Mouse (Mus musculus) layer of hippocampus, postnatal 10 days (tissue): Measurements from ENCODE around the gene Sox12. TPM values are rescaled to one million over a fixed set of nuclear protein-coding genes. Genes with fewer than 3 reads are reported as not detected.
"Not testable (repeated sequence)": the region's sequence is repeated elsewhere in the genome, so short reads cannot be mapped to it uniquely, and the experiment has no call there.

Experiments used
- DNase-seq, 2 experiments: peaks; one replicate each; pipeline ENCODE4 v3.0.0; 2021; ENCODE audit warnings: low spot score in 2 of 2
- long read RNA-seq: library from polyadenylated mRNA; stranded (forward); transcript quantifications from one replicate; pipeline ENCODE4 v2.0.0, GENCODE M21; 2023
- total RNA-seq, 2 experiments: library from RNA; stranded (reverse); gene quantifications; 2 replicates each; pipeline ENCODE4 v1.2.3; 2021

Gene Sox12
- total RNA-seq: 10 to 100 TPM; 37.5 to 38.1 TPM
- long read RNA-seq, full-length matches to known transcripts: 37 of 37 reads
- long read RNA-seq, partial matches to known transcripts: 0 of 37 reads
- long read RNA-seq, other reads (novel, unspliced or antisense): 0 of 37 reads

DNA sequence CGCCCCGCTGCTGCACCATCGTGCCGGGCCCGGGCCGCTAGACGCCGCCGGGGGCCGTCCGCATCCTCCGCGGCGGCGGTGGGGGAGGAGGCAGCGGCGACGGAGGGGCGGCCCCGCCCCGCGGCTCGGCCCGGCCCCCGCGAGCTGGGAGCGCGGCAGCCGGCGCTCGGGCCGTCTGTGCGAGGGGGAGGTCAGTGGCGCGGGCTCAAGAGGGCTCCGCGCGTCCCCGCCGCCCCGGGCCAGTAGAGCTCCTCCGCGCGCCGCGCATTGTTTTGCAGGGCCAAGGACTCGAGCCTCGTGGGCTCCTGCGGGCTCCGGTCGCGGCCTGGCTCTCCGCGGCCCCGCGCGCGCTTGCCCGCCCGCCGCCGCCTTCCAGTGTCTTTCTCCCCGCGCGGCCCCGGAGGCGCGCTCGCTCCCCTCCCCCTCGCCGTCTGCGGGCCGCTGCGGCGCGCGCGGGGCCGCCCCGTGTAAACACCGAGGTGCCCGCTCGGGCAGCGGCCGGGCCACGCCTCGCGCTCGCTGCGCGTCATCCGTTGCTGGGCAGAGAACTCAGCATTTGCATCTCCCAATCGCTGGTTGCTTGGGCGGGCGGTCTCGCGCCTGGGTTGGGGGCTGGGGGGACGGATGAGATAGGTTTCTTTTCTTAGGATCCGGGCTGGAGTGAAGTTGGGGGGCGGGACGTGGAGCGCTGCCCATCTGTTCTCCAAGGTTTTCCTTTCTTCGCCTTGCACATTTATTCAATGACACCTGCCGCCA, at the start of gene Sox12:
Sox12 (minus strand) TSS at position 384 of the 756 bp plus-strand sequence.
- peak; percentile 99 for DNase-seq

DNA sequence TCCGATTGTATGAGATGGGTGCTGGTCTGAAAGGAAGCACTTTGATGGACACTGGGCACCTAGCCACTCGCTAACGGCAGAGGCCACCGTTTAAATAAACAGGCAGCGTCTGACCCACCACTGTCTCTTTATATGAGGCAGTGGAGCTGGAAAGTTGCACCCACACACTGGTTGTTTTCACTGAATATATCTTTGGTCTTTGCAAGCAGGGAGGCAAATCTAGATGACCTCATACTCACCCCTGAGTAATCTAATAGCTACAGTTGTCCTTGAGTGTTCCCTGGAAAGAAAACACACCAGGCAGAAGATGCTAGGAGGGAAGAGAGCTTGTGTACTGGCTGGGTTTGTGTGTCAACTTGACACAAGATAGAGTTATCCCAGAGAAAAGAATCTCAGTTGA, 49.6 kb upstream of the Sox12 start:
- no peak for DNase-seq

DNA sequence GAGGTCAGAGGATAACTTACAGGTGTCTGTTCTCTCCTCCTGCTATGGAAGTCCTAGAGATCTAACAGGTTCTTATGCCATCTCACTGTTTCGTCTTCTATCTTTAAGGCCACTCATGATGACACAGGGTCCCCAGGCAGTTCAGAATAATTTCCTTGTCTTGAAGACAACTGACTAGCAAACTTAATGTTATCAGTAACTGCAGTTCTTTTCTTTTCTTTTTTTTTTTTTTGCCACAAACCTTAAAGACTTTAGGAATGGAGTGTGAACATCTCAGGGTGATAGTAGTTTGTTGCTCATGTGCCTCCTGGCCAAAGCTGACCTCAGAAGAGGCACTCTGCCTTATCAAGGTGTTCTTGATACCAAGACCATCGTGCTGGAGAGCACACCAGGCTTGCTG, 48.8 kb upstream of the Sox12 start:
- DNase-seq: no peak

DNA sequence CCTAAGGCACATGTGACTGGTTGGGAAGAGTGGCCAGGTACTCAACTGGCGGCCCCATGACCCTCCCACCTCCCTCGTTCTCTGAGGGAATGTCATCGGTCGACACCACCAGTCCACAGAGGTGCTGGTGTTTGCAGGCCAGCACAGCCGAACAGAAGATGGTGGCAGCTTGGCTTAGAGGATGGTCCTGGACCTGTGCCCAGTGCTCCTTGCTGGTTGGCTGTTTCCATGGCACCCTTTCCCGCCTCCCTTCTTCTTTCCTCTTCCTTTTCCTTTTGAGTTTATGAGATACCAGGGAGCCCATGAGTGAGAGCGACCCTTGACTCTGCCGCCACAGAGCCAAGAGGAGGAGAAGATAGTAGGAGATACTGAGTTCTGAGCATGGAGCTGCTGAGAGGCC, 45.4 kb upstream of the Sox12 start:
- peak; percentile 45 to 60 for DNase-seq

DNA sequence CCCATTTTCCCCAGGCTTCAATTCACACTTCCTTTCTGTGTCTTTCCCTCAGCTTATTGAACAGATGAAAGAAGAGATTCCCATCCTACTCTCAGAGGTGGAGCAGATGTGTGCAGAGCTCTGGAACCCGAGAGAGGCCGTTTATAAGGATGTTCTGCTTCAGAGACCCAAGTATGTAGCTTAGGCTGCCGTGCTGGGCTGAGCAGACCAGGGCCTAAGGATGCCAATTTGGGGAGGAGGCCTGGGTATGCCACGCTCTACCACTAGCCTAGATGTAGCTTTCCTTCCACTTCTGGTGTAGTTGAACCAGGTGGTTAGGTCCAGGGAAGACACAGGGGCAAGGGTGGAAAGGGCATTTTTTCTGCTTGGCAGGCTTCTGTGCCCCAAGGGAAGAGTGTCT, 44.5 kb upstream of the Sox12 start:
- DNase-seq: no peak

DNA sequence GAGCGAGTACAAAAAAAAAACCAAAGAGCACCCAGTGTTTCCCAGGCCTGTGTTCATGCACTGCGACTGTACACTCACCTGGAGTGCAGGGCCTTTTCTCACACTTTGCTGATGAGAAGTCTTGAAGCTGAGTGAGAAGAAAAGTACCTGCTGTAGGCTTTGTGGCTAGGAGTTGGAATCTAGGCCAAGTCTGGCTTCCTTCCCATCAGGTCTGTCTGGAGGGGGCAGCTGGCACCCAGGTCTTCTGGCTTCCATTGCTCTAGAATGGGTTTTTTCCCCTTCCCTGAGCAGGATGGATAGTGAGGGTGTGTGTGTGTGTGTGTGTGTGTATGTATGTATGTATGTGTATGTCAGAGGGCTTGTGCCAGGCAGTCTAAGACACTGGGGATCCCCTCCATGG, 42.0 kb upstream of the Sox12 start:
- no peak for DNase-seq

DNA sequence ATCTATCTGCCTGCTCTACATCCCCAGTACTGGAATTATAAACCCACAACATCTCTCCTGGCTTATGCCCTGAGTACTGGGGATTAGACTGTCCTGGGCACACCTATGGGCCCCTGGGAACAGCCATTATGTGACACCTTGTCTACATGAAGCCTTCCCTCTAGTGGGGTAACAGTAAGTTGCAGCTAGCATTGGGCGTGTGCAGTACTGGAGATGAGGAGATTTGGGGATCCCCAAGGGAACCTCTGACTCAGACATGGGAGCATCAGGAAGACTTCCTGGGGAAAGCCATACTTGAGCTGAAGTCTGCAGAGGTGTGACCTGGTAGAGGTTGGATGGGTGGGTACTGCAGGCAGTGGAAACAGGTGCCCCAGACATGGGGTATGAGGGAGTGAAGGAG, 41.1 kb upstream of the Sox12 start:
- DNase-seq: no peak

DNA sequence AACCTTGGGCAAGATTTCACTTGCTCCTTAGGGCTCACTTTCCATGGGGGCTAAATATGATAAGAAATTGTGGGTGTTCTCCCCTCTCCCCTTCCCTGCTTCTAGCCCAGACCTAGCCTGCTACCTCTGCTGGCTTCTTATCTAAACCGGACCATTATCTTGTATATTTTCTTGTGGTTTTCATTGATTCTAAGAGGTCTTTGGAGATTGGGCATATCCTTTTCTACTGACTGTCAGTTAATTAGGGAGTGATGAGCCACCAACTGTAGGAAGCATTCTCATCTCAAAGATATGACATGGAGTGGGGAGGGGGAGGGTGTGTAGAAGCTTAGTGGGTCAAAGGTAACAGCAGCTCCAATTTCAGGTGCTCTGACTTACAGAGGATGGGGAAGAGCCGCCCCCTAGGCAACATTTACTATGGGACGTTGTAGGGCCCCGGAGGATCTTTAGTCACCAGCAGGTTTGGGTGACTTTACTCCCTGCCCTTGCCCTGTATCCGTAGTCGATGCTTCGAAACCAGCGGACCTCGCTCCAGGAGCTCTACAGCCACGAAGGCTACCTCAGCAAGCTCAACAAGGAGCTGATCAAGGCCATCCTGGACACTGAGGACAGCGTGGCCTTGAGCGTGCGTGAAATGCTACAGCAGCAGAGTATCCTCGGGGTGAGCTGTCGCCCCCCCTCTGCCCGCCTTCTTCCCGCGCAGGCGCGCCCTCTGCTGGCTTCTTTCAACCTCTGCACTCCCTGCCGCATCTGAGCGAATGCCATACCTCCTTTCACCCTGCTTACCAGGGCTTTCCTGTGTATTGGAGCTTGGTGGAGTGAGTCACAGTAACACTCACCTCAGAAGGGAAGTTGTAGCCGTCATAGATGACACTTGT, 39.4 kb upstream of the Sox12 start:
- peak; percentile 92 to 94 for DNase-seq

DNA sequence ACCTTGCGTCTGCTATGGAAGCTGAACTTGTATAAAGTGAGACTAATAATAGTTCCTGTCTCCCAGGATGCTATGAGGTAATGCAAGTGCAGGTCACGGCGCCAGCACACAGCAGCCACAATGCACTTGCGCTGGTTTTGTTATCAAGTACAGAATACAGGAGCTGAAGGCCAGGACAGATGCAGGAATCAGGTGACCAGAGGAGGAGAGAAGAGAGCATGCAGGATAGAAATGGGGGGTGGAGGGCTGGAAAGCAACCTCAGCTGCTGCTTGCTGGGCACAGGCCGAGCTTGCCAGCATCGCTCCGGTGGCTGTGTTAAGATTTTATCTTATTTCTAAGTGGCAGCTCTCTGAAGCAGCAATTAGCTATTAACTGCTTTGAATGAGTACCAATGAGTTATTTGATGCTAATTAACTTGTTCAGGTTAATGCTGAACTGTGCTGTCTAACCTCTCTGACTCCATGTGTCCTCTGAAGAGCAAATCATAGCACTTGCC, 38.6 kb upstream of the Sox12 start:
- no peak for DNase-seq

DNA sequence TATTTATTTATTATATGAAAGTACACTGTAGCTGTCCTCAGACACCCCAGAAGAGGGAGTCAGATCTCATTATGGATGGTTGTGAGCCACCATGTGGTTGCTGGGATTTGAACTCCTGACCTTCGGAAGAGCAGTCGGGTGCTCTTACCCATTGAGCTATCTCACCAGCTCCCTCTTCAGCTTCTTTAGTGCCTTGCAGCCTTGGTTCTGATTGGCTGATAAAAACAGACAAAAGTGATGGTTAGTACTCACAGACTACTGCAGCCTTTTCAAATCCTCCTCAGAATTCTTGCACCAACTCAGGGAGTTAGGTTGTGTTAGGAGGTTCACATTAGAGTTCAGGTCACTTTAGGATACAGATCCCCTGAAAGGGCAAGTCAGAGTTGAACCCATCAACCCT, 30.6 kb upstream of the Sox12 start:
- not testable (repeated sequence) for DNase-seq

DNA sequence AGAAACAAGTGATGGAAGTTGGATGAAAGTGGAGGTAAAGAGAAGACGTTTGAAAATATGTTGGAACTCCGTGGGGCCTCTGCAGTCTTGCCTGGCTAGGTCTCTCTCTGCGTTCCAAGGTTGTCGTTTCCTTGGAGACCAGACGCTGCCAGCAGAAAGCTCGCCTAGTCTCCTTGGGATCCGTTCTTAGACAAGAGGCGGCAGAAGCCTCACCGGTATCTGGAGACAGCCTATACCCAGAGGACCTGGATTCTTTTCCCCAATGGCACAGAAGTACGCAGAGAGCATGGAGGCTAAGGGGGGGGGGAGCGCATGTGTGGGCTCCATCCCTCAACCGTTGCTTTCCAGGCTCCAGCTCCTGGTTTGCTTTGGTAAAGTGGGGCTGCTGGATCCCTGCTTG, 29.6 kb upstream of the Sox12 start:
- DNase-seq: no peak

DNA sequence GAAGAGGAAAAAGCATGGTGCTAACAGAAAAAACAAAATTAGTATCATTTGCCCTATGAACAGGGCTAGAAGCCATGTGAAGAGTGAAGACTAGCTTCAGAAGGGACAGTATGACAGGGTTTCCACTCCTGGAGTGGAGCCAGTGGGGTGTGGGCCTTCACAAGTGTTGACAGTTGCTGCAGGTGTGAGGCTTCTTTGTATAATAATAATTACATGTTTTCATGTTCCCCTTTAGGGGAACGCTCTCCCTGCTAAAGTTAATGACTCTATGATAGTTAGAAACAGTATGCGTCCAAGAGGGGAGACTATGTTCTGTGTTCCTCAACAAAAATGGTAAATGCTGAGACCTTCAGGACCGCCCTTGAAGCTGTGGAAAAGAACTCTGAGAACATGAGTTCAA, 17.9 kb upstream of the Sox12 start:
- no peak for DNase-seq

DNA sequence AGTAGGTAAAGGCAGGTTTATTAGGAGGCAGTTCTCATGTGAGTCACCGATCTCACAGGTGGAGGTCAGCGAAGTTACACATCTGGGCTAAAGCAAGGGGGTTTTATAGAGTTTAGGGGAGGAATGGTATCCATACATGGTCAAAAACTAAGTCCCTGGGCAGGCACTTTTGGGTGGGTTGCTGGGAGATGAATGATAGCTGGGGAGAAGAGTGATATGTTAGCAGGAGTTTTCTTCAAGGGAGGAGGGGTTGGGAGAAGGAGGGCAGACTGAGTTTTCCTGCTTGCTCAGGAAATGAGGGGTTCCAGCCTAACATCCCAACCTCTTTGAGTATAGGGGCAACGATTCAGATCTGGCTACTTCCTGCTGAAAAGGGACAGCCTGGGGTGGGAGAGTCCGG, 17.4 kb upstream of the Sox12 start, which contains the start of gene 6820408C15Rik:
6820408C15Rik (plus strand) TSS at position 301 of the 400 bp plus-strand sequence.
- DNase-seq: no peak

DNA sequence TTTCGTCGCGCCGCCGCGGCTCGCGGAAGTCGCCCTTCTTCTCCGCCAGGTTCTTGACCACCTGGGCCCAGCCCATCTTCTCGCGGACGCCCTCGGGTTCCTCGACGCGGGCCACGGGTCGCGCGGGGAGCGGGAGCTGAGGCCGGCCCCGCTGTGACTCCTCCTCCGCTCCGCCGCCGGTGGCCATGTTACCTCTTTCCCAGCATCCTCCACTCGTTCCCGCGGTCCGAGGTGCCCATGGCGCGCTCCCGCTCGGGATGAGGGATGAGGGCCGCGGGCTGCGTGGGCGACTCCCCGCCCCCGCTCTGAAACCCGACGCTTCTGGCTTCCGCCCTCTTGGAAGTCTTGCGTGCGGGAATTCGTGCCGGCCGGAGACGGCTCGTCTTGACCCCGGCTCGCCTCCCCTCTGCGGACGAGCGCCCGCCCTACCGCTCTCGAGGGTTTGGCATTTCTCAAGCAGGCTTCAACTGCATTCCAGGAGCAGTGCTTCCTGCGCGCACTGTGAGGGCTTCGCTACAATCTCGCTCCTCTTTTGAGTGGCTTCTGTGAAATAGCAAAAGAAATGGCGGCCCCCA, 16.8 kb upstream of the Sox12 start, which contains the start of gene Zcchc3:
Zcchc3 (minus strand) TSS at position 437 of the 575 bp plus-strand sequence.
- DNase-seq: peak; percentile 86 to 88

DNA sequence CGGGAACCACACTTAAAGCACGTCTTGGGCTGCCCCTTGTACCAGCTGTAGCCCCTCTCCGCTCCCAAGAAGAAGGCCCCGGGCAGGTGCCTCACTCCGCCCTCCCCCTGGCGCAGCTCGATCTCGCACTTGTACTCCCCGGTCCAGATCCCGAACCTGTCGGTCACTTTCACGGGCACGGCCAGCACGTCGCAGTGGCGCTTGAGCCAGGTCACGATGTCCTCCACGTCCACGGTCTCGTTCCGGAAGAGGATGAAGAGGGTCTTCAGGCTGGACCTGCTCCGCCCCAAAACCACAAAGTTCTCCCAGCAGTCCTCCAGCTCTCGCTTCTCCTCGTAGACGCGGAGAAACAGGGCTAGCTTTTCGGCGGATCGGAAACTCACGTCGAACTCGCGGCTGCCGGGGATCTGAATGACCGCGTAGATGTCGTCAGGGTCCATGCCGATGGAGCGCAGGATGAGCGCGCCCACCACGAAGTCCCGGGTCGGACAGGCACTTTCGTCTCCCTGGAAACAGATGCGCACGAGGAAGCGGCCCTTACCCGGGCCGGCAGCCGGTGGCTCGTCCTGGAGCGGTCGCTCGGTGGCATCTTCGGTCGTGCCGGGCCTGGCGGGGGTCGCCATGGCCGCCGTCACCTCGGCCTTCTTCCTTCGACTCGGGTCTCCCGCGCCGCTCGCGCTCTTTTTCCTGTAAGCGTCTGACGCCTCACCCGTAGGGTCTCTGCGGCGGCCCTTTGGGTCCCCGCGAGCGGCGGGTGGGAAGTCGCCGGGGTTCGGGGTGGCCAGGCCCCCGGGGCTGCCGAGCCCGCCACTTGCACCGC, 16.1 kb upstream of the Sox12 start:
- DNase-seq: peak; percentile 50 to 51

DNA sequence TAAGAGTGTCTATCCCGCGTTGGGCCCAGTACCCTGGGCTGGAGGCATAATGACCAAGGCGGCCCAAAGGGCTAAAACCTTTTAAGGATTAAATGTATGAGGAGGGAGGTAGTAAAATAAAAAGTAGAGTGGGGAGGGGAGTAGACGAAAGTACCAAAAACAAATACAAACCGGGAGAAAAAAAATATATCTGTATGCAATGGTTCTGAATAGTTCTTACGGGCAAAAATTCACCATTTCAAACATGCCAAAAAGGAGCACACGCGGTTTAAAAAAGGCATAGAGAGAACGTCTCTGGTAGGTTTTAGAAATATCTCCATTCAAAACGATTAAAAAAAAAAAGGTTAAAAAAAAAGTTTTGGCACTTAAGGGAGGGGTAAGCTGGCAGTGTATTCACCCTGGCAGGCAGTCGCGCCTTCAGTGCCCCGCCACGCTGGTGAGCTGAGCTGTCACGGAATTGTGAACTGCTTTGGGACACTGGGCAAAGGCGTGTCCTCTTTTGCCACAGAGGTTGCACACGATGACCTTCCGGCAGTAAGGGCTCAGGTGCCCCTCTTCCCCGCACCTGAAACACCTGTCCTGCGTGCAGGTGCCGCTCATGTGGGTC, 15.4 kb upstream of the Sox12 start:
- DNase-seq: no peak

DNA sequence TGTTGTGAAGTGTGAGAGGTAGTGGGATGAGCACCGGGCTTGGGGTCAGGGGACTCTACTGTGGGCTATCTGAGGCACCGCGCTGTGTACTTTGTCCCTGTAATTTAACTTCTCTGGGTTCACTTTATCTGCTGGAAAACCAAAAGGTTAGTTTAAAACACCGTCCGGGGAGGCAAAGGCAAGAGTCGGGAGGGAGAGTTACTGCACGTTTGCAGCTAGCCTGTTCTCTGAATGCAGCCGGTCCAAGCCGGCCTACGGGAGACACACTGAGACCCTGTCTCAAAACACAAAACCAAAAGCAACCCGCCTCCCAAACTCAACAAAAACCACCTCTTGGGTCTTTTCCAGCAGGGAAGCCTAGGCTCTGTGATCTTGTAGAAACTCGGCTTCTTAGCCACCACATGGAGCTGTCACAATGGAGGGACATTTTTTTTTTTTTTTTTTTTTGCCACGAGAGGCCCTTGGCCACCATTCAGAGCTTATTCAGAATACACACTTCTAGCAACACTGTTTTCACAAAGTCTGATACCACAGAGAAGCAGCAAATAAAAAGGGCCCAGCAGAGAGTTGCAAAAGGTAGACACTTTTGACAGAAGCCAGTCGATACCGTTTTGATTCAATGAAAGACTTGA, 14.8 kb upstream of the Sox12 start:
- peak in 1 of 2 experiments; percentile 32 for DNase-seq

DNA sequence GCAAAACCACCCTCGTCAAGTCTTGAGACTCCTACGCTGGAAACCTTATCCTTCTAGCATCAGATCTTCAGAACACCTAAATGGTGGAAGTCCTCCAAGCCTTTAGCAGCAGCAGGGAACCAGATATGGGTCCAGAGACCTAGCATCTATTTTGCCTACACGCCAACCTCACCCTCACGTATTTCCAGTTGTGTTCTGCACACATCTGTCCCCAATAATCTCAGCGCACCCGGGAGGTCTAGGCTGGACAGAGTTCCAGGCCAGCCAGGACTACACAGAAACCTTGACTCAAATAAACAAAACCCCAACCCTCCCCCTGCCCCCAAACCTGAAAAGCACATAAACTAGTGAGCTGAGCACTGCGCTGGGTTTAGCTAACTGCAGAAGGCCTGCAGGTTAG, 13.6 kb upstream of the Sox12 start:
- DNase-seq: no peak

DNA sequence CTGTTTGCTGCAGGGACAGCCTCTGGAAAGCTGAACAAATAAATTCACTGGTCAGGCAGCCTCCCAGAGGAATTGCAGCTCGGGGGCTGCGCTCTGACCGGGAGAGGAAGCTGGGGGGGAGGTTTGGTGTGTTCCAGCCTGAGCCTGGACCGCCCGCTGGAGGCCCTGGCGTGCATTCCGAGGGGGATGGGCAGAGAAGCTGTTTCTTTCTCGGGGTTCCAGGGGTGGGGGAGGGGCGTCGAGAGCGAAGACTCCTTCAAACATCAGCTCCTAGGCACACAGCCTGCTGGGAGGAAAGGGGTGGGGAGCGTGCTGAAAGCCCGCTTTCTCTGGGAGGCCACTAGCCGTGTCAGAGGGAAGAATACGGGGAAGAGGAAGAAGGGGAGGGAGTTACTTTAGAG, 13.1 kb upstream of the Sox12 start:
- DNase-seq: peak; percentile 83 to 87

DNA sequence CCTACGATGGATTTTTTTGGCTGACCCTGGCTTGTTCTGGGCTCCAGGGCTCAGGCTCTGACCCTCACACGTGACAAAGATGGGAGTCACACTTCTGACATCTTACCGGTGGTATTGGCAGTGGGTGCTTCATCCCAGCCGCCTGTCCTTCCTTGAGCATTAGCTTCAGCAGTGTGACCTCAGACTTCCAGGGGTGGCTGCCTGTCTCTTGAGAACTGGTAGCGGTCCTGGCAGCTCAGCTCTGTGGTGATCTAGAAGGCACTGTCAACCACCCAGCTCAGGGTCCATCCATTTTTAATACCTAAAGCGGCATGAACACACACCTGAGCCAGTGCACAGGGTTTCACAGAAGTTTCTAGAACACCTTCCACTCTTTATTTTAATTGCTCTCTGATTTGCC, 11.9 kb upstream of the Sox12 start:
- no peak for DNase-seq
